Mouse (Mus musculus) megakaryocyte, embryonic 14.5 days (primary cell): Measurements from ENCODE around the gene Adarb1.

Experiments
- FLI1 ChIP-seq: IDR thresholded peaks from 2 replicates; pipeline ENCODE4 v1.6.1; 2012; ENCODE audit warnings: low read length, inconsistent platforms, mixed read lengths
- GATA1 ChIP-seq: IDR thresholded peaks from 3 replicates; pipeline ENCODE4 v1.6.1; 2012; ENCODE audit warnings: mixed read lengths, low read length, inconsistent platforms, borderline replicate concordance

- TF ChIP-seq GATA1, result no peak
- no peak for TF ChIP-seq FLI1
Measured at GRCm38 (mm10) chr10:77429921-77430320, 11.9 kb upstream of the Adarb1 start.
